Mouse (Mus musculus) right cerebral cortex, postnatal 14 days (tissue): ENCODE results near the gene Zfyve28.
A peak's percentile ranks its signal among the peaks of the same experiment; 100 is the strongest.

Source experiments
- DNase-seq: peaks from one replicate; pipeline ENCODE4 v3.0.0; 2022

The Zfyve28 gene

GRCm38 (mm10) chr5:34246443-34246842 lies 41.8 kb downstream of the Zfyve28 start:
- no peak for DNase-seq

- no peak for DNase-seq
Observed at GRCm38 (mm10) chr5:34243062-34243461, 45.2 kb downstream of the Zfyve28 start.

DNA sequence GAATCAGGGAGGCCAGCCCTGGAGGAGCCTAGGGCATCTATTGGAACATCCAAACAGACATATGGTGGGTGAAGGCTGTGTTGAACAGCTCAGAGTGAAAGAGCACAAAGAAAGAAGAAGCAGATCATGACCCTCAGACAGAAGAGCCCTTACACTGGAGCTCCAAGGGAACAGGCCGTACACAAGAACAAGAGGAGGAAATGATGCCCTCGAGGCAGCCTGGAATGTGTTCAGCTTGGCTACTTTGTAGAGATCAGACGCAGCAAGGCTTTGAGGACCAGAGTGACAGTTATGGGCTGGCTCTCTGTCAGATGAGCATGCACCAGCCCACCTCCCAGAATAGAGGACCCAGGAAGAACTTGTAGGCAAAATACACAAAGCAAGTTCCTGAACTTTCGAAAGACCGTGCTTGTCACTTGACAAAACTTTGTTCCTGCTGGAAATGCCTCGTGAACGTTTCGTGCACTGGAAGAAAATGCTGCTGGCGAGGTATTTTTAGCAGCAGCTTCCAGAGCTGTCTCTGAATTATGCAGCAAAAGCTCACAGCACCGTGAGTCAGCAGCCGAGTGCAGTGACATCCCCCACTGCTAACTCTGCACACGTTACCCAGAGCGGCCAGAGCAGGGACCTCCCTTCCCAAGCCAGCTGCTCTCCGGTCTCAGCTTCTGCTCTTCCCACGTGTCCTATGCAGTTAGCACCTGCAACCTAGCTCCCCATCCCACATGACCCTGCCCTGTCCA lies 45.9 kb downstream of the Zfyve28 start:
- peak; percentile 62 for DNase-seq

- DNase-seq: no peak
Observed at GRCm38 (mm10) chr5:34238444-34238843, 49.8 kb downstream of the Zfyve28 start.

- no peak for DNase-seq
Observed at GRCm38 (mm10) chr5:34235898-34236420, 52.3 kb downstream of the Zfyve28 start.

- DNase-seq: no peak
Observed at GRCm38 (mm10) chr5:34235056-34235455, 53.2 kb downstream of the Zfyve28 start.

DNA sequence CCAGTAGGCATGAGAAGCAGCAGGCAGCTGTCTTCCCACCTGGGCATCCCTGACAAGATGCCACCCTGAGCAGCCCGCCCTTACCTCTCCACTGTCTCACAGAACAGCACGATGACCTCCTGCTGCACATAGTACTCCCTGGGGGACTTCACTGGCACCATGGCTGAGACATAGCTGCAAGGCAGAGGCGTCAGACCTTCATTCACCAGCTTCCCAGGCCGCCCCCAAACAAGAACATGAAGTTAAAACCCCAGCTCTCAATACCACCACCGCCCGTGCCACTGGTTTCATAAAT lies 55.1 kb downstream of the Zfyve28 start:
- DNase-seq: no peak

DNA sequence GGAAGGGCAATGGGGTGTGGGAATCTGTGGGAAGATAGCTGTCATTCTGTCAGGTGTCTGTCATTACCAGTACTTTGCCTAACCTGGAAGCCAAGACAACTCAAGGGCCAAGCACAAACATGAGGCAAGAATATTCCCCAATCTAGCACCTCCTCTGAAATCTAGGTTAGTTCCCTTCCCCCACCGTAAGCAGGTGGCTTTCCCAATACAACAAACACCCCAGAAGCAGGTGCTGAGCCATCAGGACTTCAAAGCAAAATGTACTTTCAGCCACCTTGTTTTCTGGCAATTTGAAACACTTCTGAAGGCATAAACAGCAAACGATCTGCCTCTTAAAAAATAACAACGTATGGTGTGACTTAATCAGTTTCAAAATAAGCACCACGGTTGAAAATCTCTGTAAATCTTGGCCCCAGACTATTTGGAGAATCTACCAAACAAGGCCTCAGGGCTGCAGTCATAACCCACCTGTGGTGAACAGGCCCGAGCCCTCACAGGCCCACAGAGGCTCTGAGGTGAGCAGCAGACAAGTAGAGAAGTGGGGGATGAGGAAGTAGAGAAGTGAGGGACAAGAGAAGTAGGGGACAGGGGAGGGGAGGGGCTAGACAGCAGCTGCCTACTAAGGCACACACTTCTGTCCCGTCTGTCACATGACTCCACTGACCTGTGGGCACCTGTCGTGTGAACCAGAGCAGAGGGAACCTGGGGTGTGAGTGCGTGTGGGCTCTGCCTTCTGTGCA lies 55.6 kb downstream of the Zfyve28 start:
- DNase-seq: no peak

DNA sequence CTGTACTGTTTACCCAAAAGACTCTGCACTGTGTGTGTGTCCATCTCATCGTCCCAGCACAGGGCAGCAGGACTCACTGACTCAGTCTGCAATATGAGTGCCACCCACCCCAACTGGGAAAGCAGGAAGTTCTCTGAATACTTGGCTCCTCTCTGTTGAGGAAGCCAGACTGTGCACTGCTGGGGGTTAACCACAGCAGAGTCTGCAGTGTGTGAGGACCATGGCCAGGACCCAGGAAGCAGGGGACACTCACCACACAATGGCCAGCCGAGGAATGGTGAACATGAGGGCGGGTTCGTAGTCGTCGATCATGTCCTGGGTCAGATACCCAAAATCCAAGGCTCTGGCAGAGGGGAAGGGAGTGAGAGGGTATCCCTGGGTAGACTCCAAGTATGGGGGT lies 56.3 kb downstream of the Zfyve28 start:
- DNase-seq: no peak

DNA sequence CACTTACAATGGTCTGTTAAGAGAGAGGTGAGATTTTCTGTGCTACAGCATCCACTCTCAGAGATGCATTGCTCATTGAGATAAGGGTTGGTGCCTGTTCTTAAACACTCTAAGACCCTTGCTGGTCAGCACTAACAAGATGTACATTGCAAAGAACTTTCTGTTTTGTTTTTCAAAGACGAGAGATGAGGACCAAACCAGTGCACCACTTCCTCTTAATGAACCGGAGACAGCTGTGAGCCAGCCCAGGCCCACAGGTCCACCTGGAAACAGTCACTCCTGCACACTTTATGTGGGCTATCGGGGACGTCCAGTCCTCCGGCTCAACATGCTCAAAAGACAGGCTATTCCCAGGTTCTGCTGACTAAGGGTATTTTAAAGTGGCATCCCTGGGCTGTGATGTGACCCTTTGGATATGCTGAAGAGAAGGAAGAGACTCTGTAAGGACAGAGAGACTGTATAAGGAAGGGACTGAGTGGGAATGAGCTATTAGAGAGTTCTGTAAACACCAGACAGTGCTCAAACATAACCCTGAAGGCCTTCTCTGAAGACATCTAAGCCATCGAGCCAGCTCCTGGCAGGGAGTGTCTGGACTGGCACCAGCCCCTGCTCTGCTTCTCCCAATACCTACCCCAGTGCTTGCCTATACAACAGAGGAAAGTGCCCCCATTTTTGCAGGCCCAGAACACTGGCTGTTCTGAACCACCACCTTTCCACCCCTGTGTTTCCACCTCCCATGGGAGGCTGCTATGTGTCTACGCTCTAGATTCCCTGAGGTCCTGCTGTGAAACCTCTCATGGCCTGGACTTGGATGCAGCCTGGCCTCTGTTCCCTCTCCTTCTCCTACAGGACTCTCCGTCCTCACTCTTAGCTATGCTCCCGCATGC lies 57.4 kb downstream of the Zfyve28 start:
- DNase-seq: no peak

GRCm38 (mm10) chr5:34229503-34229902 lies 58.7 kb downstream of the Zfyve28 start:
- DNase-seq: no peak

DNA sequence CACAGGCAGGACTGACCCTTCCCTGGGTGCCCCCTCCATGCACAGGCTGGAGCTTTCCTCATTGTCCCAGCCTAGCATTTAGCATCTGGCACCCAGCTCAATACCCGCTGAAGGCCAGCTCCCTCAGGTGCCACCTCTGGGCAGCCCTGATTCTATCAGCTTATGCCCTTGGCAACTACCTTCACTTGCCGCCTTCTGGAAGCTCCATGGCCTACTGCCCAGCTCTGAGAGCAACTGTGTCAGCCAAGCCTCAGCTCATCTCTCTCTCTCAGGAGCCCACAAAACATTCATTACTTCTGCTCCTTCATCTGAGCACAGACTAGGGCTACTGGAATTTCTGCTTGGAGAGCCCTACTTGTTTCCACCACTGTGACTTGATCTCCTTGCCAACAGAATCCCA lies 62.7 kb downstream of the Zfyve28 start:
- no peak for DNase-seq

GRCm38 (mm10) chr5:34224515-34224914 lies 63.7 kb downstream of the Zfyve28 start:
- no peak for DNase-seq

- no peak for DNase-seq
Observed at GRCm38 (mm10) chr5:34220001-34220400, 68.2 kb downstream of the Zfyve28 start.

DNA sequence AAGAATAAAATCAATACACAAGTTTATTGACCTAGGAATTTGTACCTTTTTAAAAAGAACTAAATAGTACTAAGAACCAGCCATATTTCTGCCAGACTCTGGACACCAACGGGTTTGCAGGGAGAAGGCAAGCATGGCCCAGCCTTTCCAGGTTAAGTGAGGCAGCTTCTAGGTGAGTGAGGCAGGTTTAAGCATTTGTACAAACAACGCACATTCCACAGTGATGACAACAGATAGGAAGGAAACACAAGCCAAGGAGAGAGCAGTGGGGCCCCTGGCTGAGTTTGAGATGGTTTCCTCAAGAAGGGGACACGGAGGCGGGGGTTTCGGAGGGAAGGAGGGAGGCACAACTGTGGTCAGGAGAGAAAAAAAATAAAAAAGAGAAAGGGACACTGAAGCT lies 69.6 kb downstream of the Zfyve28 start:
- no peak for DNase-seq

GRCm38 (mm10) chr5:34217756-34218155 lies 70.5 kb downstream of the Zfyve28 start:
- DNase-seq: no peak

DNA sequence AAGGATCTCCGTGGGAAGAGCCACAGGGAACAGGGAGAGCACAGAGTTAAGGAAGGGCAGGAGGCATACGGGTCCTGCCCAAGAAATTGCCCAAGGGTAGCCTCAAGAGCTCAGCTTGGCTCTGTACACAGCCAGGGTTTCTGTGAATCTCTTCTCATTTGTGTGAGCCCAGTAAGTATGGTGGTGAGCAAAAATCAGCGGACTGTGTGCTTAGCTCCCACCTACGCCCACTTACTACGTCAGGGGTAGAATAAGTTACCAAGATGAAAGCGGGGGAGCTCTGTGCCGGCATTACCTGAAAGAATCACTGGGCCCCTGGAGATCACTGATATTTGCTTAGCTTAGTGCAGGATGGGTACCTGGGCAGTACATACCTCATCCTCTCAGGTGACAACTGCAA lies 72.2 kb downstream of the Zfyve28 start:
- no peak for DNase-seq

GRCm38 (mm10) chr5:34213659-34214058 lies 74.6 kb downstream of the Zfyve28 start:
- DNase-seq: no peak

DNA sequence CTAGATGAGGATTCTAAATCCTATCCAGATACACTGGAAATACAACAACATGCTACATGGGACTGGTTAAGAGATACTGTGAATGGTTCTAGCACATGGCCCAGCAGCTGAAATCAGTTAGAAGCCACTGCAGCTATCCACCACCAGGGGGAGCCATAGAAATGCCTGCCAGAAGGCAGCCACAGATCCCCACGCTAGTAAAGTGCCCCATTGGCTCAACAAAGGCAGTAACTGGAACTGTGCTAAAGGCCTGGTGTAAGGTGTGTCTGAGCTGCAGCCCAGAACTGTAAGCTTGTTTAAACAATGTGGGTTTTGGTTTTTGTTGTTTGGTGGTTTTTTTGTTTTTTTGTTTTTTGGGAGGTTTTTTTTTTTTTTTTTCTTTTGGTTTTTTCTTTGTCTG lies 78.0 kb downstream of the Zfyve28 start:
- DNase-seq: peak; percentile 69

GRCm38 (mm10) chr5:34207503-34207902 lies 80.7 kb downstream of the Zfyve28 start:
- DNase-seq: no peak

DNA sequence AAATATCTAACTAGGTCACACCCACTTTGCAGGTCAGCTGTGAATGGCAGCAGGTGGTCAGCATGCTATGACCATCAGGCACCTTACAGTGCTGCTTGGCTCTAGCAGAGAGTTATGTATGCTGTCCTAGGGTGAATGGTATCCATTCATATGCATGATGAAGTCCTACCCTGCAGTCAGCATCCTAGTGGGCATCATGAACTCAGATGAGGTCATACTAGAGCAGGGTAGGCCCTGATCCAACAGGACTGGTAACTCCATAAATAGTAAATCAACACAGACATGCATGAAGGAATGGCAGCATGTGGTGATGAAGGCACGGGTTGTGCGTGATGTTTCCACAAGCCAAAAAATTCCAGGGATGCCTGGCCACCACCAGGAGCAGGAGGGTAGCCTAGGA lies 82.5 kb downstream of the Zfyve28 start:
- DNase-seq: no peak

GRCm38 (mm10) chr5:34204911-34205310 lies 83.3 kb downstream of the Zfyve28 start:
- no peak for DNase-seq

DNA sequence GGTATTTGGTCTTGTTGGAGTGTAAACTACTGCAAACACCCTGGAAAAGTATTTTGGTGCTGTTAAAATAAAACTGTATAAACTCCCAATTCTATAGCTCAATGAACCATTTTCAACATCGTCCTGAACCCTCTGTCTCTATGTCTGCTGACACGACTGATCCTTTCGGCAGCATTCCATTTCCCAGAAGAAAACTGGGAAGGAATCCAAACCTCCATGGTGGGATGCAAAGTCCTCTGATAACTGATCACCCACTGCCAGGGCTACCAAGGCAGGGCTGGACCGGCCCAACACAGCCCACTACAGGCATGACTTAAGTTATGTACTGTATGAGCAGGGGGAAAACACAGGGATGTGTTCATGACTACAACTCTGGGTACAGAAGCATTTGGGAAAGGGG lies 86.2 kb downstream of the Zfyve28 start:
- DNase-seq: no peak

GRCm38 (mm10) chr5:34201396-34201795 lies 86.9 kb downstream of the Zfyve28 start:
- DNase-seq: no peak
